Mouse (Mus musculus) neural tube, embryonic 12.5 days (tissue): ENCODE measurements at regions not wholly inside any gene's neighbourhood (a gene's known extent, or its start where the extent isn't known, plus 50 kb on each side); places are given as distances from the start of the nearest gene placed in this dataset.

Experiments
- ATAC-seq: fragments of 200-750 bp; cut with Nextera tagmentation; 2 replicates; pipeline ENCODE4 v1.8.0; 2017; ENCODE audit warnings: low read depth, mild to moderate bottlenecking, moderate TSS enrichment, moderate library complexity; ENCODE audit not compliant: low FRiP score
- H3K27ac ChIP-seq: fragments of 300-500 bp; sonication (generic); 2 replicates; pipeline ENCODE4 v1.5.1; 2016
- H3K27me3 ChIP-seq: fragments of 300-500 bp; sonication (generic); replicated peaks from 2 replicates; pipeline ENCODE4 v1.6.1; 2016; ENCODE audit warnings: mild to moderate bottlenecking
- H3K36me3 ChIP-seq: fragments of 300-500 bp; sonication (generic); 2 replicates; pipeline ENCODE4 v1.6.1; 2016; ENCODE audit warnings: mild to moderate bottlenecking
- H3K4me1 ChIP-seq: fragments of 300-500 bp; sonication (generic); 2 replicates; pipeline ENCODE4 v1.6.1; 2016
- H3K4me2 ChIP-seq: fragments of 300-500 bp; sonication (generic); replicated peaks from 2 replicates; pipeline ENCODE4 v1.6.1; 2016; ENCODE audit warnings: mild to moderate bottlenecking
- H3K4me3 ChIP-seq: fragments of 300-500 bp; sonication (generic); 2 replicates; pipeline ENCODE4 v1.5.1; 2016
- H3K9ac ChIP-seq: fragments of 300-500 bp; sonication (generic); 2 replicates; pipeline ENCODE4 v1.6.1; 2016; ENCODE audit warnings: mild to moderate bottlenecking
- H3K9me3 ChIP-seq: fragments of 300-500 bp; sonication (generic); 2 replicates; pipeline ENCODE4 v1.6.1; 2016; ENCODE audit warnings: mild to moderate bottlenecking
- WGBS: fragments of 180-500 bp; shearing (Covaris S2); methylation state at CpG from one replicate; pipeline ENCODE4 v1.1.7; 2016; 5-methylcytosine and 5-hydroxymethylcytosine counted together

DNA sequence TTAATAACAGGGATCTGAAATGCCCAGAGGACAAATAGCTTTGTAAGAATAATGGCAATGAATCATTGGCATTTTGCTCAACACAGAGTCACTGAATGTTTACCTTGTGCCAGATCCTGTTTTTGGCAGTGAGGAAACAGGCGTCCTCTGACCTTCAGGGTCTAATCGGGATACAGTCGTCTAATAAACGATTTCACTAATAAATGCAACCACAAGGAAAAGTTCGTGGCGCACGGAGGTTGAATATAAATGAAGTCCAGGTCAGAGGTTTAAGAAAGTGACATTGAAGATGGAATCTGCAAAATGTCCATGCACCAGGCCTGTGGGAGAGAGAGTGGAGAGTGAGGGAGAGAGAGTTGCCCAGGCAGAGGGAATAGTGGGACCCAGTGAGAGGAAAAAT is 387.5 kb downstream of the 1810013L24Rik start:
- H3K4me2 ChIP-seq, result no peak overlapping the region
- ATAC-seq, result no peak
- H3K4me3 ChIP-seq, result no peak overlapping the region
- no peaks in the 10 kb centered on the region for H3K36me3 ChIP-seq
- H3K9ac ChIP-seq, result no peak overlapping the region
- H3K9me3 ChIP-seq, result no peaks in the 10 kb centered on the region
- H3K4me1 ChIP-seq, result no peaks in the 10 kb centered on the region
- 86% methylated on average over 7 of the region's 7 CpGs for WGBS
- no peaks in the 10 kb centered on the region for H3K27me3 ChIP-seq
- no peak overlapping the region for H3K27ac ChIP-seq

DNA sequence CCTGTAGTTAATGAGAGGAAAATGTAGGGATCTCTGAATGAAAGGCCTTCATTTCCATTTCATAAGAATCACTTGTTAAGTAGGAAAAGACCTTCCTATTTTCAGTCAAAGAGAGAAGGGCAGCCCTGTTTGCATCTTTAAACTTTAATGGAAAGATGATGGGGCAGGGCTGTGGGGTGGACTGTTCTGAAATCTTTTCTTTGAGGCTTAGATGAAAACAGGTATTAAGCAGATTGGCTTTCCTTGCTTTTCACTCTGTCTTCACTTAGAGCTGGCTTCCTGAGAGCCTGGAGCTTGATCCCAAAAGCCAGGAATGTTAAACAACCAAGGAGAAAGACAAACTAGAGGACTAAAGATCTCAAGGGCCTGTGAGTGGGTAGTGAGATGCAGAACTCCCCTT is 400.3 kb downstream of the 1810013L24Rik start:
- H3K27ac ChIP-seq, result no peak overlapping the region
- H3K27me3 ChIP-seq, result no peaks in the 10 kb centered on the region
- no peak overlapping the region for H3K4me2 ChIP-seq
- no peaks in the 10 kb centered on the region for H3K4me1 ChIP-seq
- no peak for ATAC-seq
- no peak overlapping the region for H3K9ac ChIP-seq
- H3K4me3 ChIP-seq, result no peak overlapping the region
- H3K36me3 ChIP-seq, result no peaks in the 10 kb centered on the region
- H3K9me3 ChIP-seq, result no peaks in the 10 kb centered on the region

GRCm38 (mm10) chr16:9242099-9242498 is 412.2 kb downstream of the 1810013L24Rik start:
- H3K27me3 ChIP-seq, result no peaks in the 10 kb centered on the region
- no peaks in the 10 kb centered on the region for H3K36me3 ChIP-seq
- H3K4me2 ChIP-seq, result no peak overlapping the region
- no peak overlapping the region for H3K27ac ChIP-seq
- H3K4me3 ChIP-seq, result no peak overlapping the region
- WGBS, result 94% methylated on average over 4 of the region's 4 CpGs
- no peak overlapping the region for H3K9ac ChIP-seq
- no peaks in the 10 kb centered on the region for H3K9me3 ChIP-seq
- no peak for ATAC-seq
- H3K4me1 ChIP-seq, result no peaks in the 10 kb centered on the region

DNA sequence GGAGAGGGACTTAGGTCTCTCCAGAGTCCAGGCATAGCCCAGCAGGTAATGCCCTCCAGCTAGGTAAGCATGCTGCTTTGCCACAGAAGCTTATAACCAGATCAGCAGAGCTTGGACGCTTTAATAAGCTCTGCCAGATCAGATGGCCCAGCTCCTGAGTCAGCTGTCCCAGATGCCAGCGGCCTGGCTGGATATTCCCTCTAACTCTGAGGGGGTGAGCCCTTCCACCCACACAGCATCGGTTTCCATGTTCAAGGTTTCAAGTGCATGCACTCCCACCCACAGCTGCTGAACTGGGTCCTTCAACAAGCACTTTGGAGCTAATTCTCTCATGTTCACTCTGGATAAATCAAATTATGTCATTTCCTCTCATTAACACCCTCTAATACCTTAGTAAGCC is 417.3 kb downstream of the 1810013L24Rik start:
- Histone ChIP-seq H3K9ac (no peak overlapping the region), H3K4me2 (no peak overlapping the region), H3K4me3 (no peak overlapping the region), H3K36me3 (no peaks in the 10 kb centered on the region), H3K4me1 (no peaks in the 10 kb centered on the region), H3K27me3 (no peaks in the 10 kb centered on the region), H3K9me3 (no peaks in the 10 kb centered on the region), H3K27ac (no peak overlapping the region)
- 86% methylated on average over 3 of the region's 3 CpGs for WGBS
- no peak for ATAC-seq

DNA sequence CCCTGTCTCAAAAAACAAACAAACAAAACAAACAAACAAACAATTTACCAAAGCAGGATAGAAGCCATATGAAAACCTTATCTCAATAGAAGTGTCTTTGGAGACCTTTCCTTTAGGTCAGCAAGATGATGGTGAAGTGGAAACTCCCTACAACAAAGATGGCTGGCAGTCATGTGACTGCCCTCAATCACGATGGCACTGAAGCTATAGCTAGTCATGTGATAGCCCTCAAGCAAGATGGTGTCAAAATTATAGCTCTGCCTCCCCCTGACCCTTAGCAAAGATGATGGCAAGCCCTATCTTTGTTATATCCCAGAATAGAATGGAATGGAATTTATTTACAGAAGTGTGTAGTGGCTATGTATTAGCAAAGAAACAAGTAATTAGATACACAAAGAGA is 423.2 kb downstream of the 1810013L24Rik start:
- Histone ChIP-seq H3K4me3 (no peak overlapping the region), H3K9ac (no peak overlapping the region), H3K4me2 (no peak overlapping the region), H3K27ac (no peak overlapping the region), H3K9me3 (no peaks in the 10 kb centered on the region), H3K36me3 (no peaks in the 10 kb centered on the region), H3K4me1 (no peaks in the 10 kb centered on the region), H3K27me3 (no peaks in the 10 kb centered on the region)
- no peak for ATAC-seq
- 86% methylated on average over 1 of the region's 1 CpGs for WGBS

DNA sequence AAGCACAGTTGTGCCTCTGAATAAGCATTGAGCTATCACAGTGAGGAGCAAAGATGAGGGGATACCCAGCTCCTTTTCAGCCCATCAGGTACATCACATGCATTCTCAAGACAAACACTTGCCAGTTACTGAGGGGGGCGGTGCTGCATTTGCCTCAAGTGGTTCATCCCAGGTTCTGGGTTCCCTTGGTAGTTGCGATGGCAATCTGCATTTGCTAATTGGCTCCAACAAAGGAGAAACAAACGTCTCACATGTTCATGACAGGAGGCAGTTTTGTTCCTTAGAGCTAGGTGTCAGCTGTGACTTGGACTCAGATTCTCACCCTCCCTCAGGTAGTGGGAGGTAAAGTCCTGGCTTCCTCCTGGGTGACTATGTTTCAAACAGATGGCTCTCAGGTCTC is 425.5 kb downstream of the 1810013L24Rik start:
- no peak overlapping the region for H3K4me3 ChIP-seq
- no peaks in the 10 kb centered on the region for H3K9me3 ChIP-seq
- no peak overlapping the region for H3K4me2 ChIP-seq
- H3K27me3 ChIP-seq, result no peaks in the 10 kb centered on the region
- 51% methylated on average over 3 of the region's 3 CpGs for WGBS
- no peak overlapping the region for H3K27ac ChIP-seq
- H3K4me1 ChIP-seq, result no peaks in the 10 kb centered on the region
- no peaks in the 10 kb centered on the region for H3K36me3 ChIP-seq
- no peak overlapping the region for H3K9ac ChIP-seq
- ATAC-seq, result no peak

GRCm38 (mm10) chr16:9260966-9261365 is 431.1 kb downstream of the 1810013L24Rik start:
- Histone ChIP-seq H3K4me1 (no peaks in the 10 kb centered on the region), H3K4me2 (no peak overlapping the region), H3K36me3 (no peaks in the 10 kb centered on the region), H3K9ac (no peak overlapping the region), H3K4me3 (no peak overlapping the region), H3K27me3 (no peaks in the 10 kb centered on the region), H3K27ac (no peak overlapping the region), H3K9me3 (no peaks in the 10 kb centered on the region)
- no peak for ATAC-seq
- WGBS, result 84% methylated on average over 3 of the region's 3 CpGs

GRCm38 (mm10) chr16:9264554-9265145 is 434.8 kb downstream of the 1810013L24Rik start:
- Histone ChIP-seq H3K4me2 (no peak overlapping the region), H3K36me3 (no peaks in the 10 kb centered on the region), H3K4me1 (no peaks in the 10 kb centered on the region), H3K9me3 (no peaks in the 10 kb centered on the region), H3K4me3 (no peak overlapping the region), H3K27me3 (no peaks in the 10 kb centered on the region), H3K9ac (no peak overlapping the region), H3K27ac (no peak overlapping the region)
- 47% methylated on average over 3 of the region's 3 CpGs for WGBS
- ATAC-seq, result no peak

- Histone ChIP-seq H3K4me2 (no peak overlapping the region), H3K27ac (no peak overlapping the region)
- no peak for ATAC-seq
These were observed 437.3 kb downstream of the 1810013L24Rik start for GRCm38 (mm10) chr16:9267204-9267603.

GRCm38 (mm10) chr16:9270099-9270498 is 440.2 kb downstream of the 1810013L24Rik start:
- Histone ChIP-seq H3K36me3 (no peaks in the 10 kb centered on the region), H3K27ac (no peak overlapping the region), H3K4me1 (peaks cover 7% of the 10 kb centered on the region; the same call in 1 of the 2 replicates), H3K4me3 (no peak overlapping the region), H3K9ac (no peak overlapping the region), H3K9me3 (no peaks in the 10 kb centered on the region), H3K4me2 (no peak overlapping the region), H3K27me3 (no peaks in the 10 kb centered on the region)
- no peak for ATAC-seq
- WGBS, result 90% methylated on average over 3 of the region's 3 CpGs

More at GRCm38 (mm10) chr16:9267204-9267603, 437.3 kb downstream of the 1810013L24Rik start:
- H3K9ac ChIP-seq, result no peak overlapping the region
- no peaks in the 10 kb centered on the region for H3K4me1 ChIP-seq
- H3K36me3 ChIP-seq, result no peaks in the 10 kb centered on the region
- no peaks in the 10 kb centered on the region for H3K9me3 ChIP-seq
- no peaks in the 10 kb centered on the region for H3K27me3 ChIP-seq
- H3K4me3 ChIP-seq, result no peak overlapping the region

- no peaks in the 10 kb centered on the region for H3K27me3 ChIP-seq
- H3K4me2 ChIP-seq, result no peak overlapping the region
- WGBS, result 86% methylated on average over 1 of the region's 1 CpGs
- no peak overlapping the region for H3K4me3 ChIP-seq
- H3K9ac ChIP-seq, result no peak overlapping the region
- no peak overlapping the region for H3K27ac ChIP-seq
- peaks cover 7% of the 10 kb centered on the region; the same call in 1 of the 2 replicates for H3K4me1 ChIP-seq
- H3K9me3 ChIP-seq, result no peaks in the 10 kb centered on the region
- H3K36me3 ChIP-seq, result no peaks in the 10 kb centered on the region
- ATAC-seq, result no peak
These were observed 440.8 kb downstream of the 1810013L24Rik start for GRCm38 (mm10) chr16:9270671-9271070.

DNA sequence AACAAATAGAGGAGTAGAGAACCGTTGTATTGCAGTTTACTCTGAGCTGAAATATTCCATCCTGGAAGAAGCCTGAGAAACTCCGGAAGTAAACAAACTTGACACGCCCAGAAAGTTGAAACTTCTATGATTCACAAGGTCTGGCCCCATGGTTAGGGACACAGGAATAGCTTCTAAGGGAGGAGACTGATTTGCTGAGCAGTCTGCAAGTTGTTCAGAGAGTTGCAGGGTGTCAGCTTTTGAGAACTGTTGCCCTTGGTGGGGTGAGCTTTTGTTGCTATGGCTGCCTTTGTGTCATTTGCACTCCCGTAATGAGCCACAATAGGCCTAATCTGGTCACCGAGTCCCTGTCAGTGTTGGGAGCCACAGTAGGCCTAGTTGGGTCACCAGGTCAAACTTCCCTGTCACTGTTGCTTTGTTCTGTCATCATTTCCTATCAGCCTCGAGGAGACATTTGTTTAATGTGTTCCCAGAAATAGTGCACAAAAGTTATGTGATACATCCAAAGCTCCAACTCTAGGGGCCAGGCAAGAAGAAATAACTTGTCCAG is 443.9 kb downstream of the 1810013L24Rik start:
- no peak for ATAC-seq
- Histone ChIP-seq H3K4me3 (no peak overlapping the region), H3K9ac (no peak overlapping the region), H3K27me3 (no peaks in the 10 kb centered on the region), H3K36me3 (no peaks in the 10 kb centered on the region), H3K27ac (no peak overlapping the region), H3K4me2 (no peak overlapping the region), H3K9me3 (no peaks in the 10 kb centered on the region), H3K4me1 (peaks cover 7% of the 10 kb centered on the region; the same call in 1 of the 2 replicates)
- WGBS, result 47% methylated on average over 6 of the region's 6 CpGs

- peaks cover 7% of the 10 kb centered on the region; the same call in 1 of the 2 replicates for H3K4me1 ChIP-seq
- 28% methylated on average over 7 of the region's 7 CpGs for WGBS
- H3K36me3 ChIP-seq, result no peaks in the 10 kb centered on the region
- no peak overlapping the region for H3K4me3 ChIP-seq
- no peak for ATAC-seq
- no peak overlapping the region for H3K4me2 ChIP-seq
- H3K27ac ChIP-seq, result no peak overlapping the region
- no peaks in the 10 kb centered on the region for H3K27me3 ChIP-seq
- no peak overlapping the region for H3K9ac ChIP-seq
- no peaks in the 10 kb centered on the region for H3K9me3 ChIP-seq
These were observed 444.7 kb downstream of the 1810013L24Rik start for GRCm38 (mm10) chr16:9274583-9275100.
